Mouse (Mus musculus) limb, embryonic 13.5 days (tissue): ENCODE measurements at regions not wholly inside any gene's neighbourhood (a gene's known extent, or its start where the extent isn't known, plus 50 kb on each side); places are given as distances from the start of the nearest gene placed in this dataset.

ENCODE experiments used
- ATAC-seq: fragments of 200-750 bp; cut with Nextera tagmentation; 2 replicates; pipeline ENCODE4 v1.8.0; 2017; ENCODE audit warnings: low read depth, moderate number of reproducible peaks, moderate TSS enrichment; ENCODE audit not compliant: low FRiP score
- H3K27ac ChIP-seq: fragments of 300-500 bp; sonication (generic); 2 replicates; pipeline ENCODE4 v1.5.1; 2015; ENCODE audit warnings: inconsistent platforms, mild to moderate bottlenecking, moderate library complexity
- H3K27me3 ChIP-seq: fragments of 300-500 bp; sonication (generic); 2 replicates; pipeline ENCODE4 v1.6.1; 2015; ENCODE audit warnings: mild to moderate bottlenecking, inconsistent platforms
- H3K36me3 ChIP-seq: fragments of 300-500 bp; sonication (generic); 2 replicates; pipeline ENCODE4 v1.6.1; 2015; ENCODE audit warnings: inconsistent platforms, mild to moderate bottlenecking, moderate library complexity
- H3K4me1 ChIP-seq: fragments of 300-500 bp; sonication (generic); 2 replicates; pipeline ENCODE4 v1.6.1; 2015; ENCODE audit warnings: inconsistent platforms
- H3K4me2 ChIP-seq: fragments of 300-500 bp; sonication (generic); replicated peaks from 2 replicates; pipeline ENCODE4 v1.6.1; 2015; ENCODE audit warnings: inconsistent platforms, mild to moderate bottlenecking, moderate library complexity
- H3K4me3 ChIP-seq: fragments of 300-500 bp; sonication (generic); 2 replicates; pipeline ENCODE4 v1.5.1; 2015; ENCODE audit warnings: moderate library complexity, mild to moderate bottlenecking, inconsistent platforms
- H3K9ac ChIP-seq: fragments of 300-500 bp; sonication (generic); 2 replicates; pipeline ENCODE4 v1.6.1; 2015; ENCODE audit warnings: mild to moderate bottlenecking, inconsistent platforms
- H3K9me3 ChIP-seq: fragments of 300-500 bp; sonication (generic); 2 replicates; pipeline ENCODE4 v1.6.1; 2016; ENCODE audit warnings: inconsistent platforms
- WGBS: fragments of 180-500 bp; shearing (Covaris S2); methylation state at CpG from one replicate; pipeline ENCODE4 v1.1.7; 2015; 5-methylcytosine and 5-hydroxymethylcytosine counted together

DNA sequence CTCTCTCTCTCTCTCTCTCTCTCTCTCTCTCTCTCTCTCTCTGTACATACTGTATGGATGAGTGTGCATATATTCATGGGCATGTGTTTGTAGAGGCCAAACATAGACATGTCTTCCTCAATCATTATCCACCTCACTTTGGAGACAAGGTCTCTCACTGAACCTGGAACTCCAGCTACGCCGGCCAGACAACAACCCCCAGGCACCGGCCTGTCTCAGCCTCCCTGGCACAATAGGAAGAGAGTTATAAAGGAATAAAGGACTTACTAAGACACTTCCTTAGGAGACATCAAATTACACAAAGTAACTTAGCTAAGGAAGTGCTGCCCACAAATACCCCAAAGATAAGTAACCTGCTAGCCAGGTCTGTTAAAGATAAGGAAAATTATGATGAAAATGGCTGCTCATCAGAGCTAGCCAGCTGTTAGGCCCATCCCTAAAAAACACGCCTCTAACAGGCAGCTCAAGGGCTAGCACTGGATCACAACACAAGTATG, 110.0 kb downstream of the Qrsl1 start:
- Histone ChIP-seq H3K9me3 (no peaks in the 10 kb centered on the region), H3K4me2 (no peak overlapping the region), H3K4me1 (no peaks in the 10 kb centered on the region), H3K27ac (no peak overlapping the region), H3K36me3 (no peaks in the 10 kb centered on the region), H3K9ac (no peak overlapping the region), H3K4me3 (no peak overlapping the region), H3K27me3 (no peaks in the 10 kb centered on the region)
- WGBS: 89% methylated on average over 4 of the region's 4 CpGs
- no peak for ATAC-seq

DNA sequence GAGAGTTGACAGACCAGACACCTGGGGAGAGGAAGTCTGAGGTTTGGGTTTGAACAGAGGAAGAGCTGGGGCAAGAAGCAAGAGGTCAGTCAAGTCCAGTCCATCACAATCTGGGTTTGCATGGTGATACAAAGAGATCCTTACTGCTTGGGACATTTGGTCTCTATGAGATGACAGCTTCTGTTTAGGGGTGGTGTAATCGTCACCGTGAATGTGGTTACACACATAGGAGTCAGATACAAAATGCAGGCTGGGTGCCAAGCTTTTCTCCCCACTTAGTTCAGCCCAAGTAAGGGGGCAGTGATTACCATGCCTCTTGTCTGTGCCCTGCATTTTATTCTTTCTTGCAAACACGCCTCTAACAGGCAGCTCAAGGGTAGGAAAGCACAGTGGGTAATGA, 108.9 kb downstream of the Qrsl1 start:
- Histone ChIP-seq H3K27me3 (no peaks in the 10 kb centered on the region), H3K9ac (no peak overlapping the region)
- 80% methylated on average over 3 of the region's 3 CpGs for WGBS

DNA sequence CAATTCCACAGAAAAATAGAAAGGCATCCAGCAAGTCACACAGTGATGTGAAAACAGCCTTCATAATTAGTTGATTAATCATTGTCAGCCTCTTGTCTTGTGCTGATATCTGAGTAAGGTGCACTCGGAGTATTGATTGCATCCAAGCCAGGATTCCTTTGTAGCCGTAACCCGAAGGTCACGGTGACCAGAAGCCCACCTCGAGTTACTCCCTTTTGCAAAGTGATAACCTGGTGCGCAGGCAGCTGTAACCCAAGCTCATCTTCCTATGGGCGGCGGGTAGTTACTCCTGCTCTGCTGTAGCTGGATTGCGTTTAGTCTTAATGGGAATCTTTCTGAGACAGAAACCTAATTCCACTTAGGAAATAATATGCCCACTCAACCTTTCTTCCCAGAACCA, 107.0 kb downstream of the Qrsl1 start:
- no peaks in the 10 kb centered on the region for H3K27me3 ChIP-seq
- H3K36me3 ChIP-seq: no peaks in the 10 kb centered on the region
- H3K4me1 ChIP-seq: no peaks in the 10 kb centered on the region
- WGBS: 80% methylated on average over 9 of the region's 9 CpGs
- H3K27ac ChIP-seq: no peak overlapping the region
- no peak overlapping the region for H3K4me3 ChIP-seq
- H3K9me3 ChIP-seq: no peaks in the 10 kb centered on the region
- H3K4me2 ChIP-seq: no peak overlapping the region
- ATAC-seq: no peak
- H3K9ac ChIP-seq: no peak overlapping the region

More for the DNA sequence above, 108.9 kb downstream of the Qrsl1 start:
- no peak overlapping the region for H3K4me2 ChIP-seq
- no peaks in the 10 kb centered on the region for H3K36me3 ChIP-seq
- ATAC-seq: no peak
- H3K4me1 ChIP-seq: no peaks in the 10 kb centered on the region
- H3K9me3 ChIP-seq: no peaks in the 10 kb centered on the region
- H3K27ac ChIP-seq: no peak overlapping the region
- no peak overlapping the region for H3K4me3 ChIP-seq

- Histone ChIP-seq H3K27me3 (no peaks in the 10 kb centered on the region), H3K27ac (no peak overlapping the region), H3K4me2 (no peak overlapping the region), H3K4me3 (no peak overlapping the region), H3K4me1 (no peaks in the 10 kb centered on the region), H3K36me3 (no peaks in the 10 kb centered on the region), H3K9ac (no peak overlapping the region), H3K9me3 (no peaks in the 10 kb centered on the region)
- no peak for ATAC-seq
- WGBS: 53% methylated on average over 3 of the region's 3 CpGs
Observed at GRCm38 (mm10) chr10:43800077-43800476, 101.5 kb downstream of the Qrsl1 start.

- Histone ChIP-seq H3K9ac (no peak overlapping the region), H3K27ac (no peak overlapping the region), H3K27me3 (no peaks in the 10 kb centered on the region), H3K36me3 (no peaks in the 10 kb centered on the region), H3K4me3 (no peak overlapping the region), H3K4me1 (peaks cover 6% of the 10 kb centered on the region; the same call in 1 of the 2 replicates), H3K4me2 (no peak overlapping the region), H3K9me3 (no peaks in the 10 kb centered on the region)
- ATAC-seq: no peak
- 72% methylated on average over 5 of the region's 5 CpGs for WGBS
Observed at GRCm38 (mm10) chr10:43815291-43815690, 86.3 kb downstream of the Qrsl1 start.

DNA sequence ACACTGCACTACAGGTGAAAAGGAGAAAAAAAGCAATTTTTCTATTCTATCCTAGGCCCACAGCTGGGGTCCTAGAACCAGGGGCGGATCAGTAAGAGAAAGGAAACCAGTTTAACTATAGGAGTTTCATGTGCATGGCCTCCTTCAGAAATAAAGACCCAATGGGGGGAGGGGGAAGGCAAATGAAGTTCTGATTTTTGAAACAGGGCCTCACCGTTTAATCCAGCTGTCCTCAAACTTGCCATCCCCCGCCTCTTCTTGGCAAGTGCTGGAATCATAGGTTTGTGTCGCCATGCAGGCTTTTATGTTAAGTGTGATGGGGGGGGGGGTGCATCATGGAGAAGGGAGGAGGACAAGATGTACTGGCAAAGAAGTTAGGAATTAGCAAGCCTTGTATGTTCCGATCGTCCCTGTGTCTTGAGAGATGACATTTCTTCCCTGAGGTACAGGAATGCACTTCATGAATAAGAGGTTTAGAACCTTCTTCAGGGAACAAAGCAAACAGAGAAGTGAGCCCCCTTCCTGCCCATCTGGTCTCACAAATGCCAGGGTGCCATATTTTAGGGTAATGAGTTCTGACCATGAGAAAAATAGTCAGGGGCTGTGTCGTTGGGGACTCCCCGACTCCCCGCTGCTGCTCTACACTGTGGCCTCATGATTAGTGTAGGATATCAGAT, 83.9 kb downstream of the Qrsl1 start:
- ATAC-seq: no peak

GRCm38 (mm10) chr10:43818623-43819022, 82.9 kb downstream of the Qrsl1 start:
- H3K9ac ChIP-seq: no peak overlapping the region
- H3K36me3 ChIP-seq: no peaks in the 10 kb centered on the region
- H3K27ac ChIP-seq: no peak overlapping the region
- no peaks in the 10 kb centered on the region for H3K9me3 ChIP-seq
- no peaks in the 10 kb centered on the region for H3K27me3 ChIP-seq
- H3K4me1 ChIP-seq: peaks cover 6% of the 10 kb centered on the region; the same call in 1 of the 2 replicates
- no peak overlapping the region for H3K4me2 ChIP-seq
- whole genome bisulfite sequencing: 58% methylated on average over 5 of the region's 5 CpGs
- ATAC-seq: no peak
- H3K4me3 ChIP-seq: no peak overlapping the region

More for the DNA sequence above, 83.9 kb downstream of the Qrsl1 start:
- no peaks in the 10 kb centered on the region for H3K27me3 ChIP-seq
- no peak overlapping the region for H3K9ac ChIP-seq
- no peak overlapping the region for H3K4me2 ChIP-seq
- H3K36me3 ChIP-seq: no peaks in the 10 kb centered on the region
- peaks cover 6% of the 10 kb centered on the region; the same call in 1 of the 2 replicates for H3K4me1 ChIP-seq
- 77% methylated on average over 9 of the region's 9 CpGs for WGBS
- H3K4me3 ChIP-seq: no peak overlapping the region
- H3K27ac ChIP-seq: no peak overlapping the region
- H3K9me3 ChIP-seq: no peaks in the 10 kb centered on the region

DNA sequence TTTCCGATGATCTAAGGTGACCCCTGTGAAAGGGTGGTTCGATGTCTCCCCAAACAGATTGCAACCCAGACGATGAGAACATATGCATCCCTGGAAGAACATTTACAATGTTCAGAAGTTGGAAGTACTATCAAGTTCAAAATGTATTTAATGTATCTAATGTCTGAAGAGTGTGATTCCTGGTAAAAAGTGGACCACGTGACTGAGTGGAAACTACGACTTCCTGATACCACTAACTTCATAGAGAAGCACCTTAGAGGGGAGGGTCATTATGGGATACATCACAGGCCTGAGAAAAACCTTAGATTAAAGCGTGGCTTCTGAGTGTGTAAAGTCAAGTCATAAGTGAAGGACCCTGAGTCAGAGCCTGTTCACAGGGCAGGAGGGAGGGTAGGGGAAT, 82.1 kb downstream of the Qrsl1 start:
- Histone ChIP-seq H3K27me3 (no peaks in the 10 kb centered on the region), H3K27ac (no peak overlapping the region), H3K9me3 (no peaks in the 10 kb centered on the region), H3K4me3 (no peak overlapping the region), H3K36me3 (no peaks in the 10 kb centered on the region), H3K9ac (no peak overlapping the region), H3K4me2 (no peak overlapping the region), H3K4me1 (peaks cover 6% of the 10 kb centered on the region; the same call in 1 of the 2 replicates)
- 89% methylated on average over 6 of the region's 6 CpGs for WGBS
- ATAC-seq: no peak

GRCm38 (mm10) chr10:43822615-43823014, 78.9 kb downstream of the Qrsl1 start:
- 79% methylated on average over 1 of the region's 1 CpGs for WGBS
- H3K9me3 ChIP-seq: no peaks in the 10 kb centered on the region

DNA sequence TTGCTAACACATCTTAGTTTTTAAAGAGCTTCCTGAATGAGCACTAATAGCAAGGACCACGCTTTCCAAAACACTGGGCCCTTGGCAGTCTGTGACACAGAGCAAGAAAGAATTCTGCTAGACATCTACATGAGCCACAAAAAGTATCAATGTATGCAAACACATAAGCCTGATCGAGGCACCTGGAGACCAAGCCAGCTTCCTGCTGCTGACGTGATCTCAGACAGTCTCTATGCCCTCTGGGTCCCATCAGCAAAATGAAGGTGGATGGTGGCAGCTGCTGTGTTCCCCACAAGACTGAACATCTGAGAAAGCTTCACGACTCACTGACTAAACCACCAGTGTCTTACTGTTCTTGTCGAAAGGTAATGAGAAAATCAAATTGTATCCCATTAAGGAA, 77.5 kb downstream of the Qrsl1 start:
- Histone ChIP-seq H3K4me2 (no peak overlapping the region), H3K27ac (no peak overlapping the region), H3K9me3 (no peaks in the 10 kb centered on the region), H3K4me3 (no peak overlapping the region), H3K36me3 (no peaks in the 10 kb centered on the region), H3K4me1 (peaks cover under 1% of the 10 kb centered on the region; the same call in 1 of the 2 replicates), H3K9ac (no peak overlapping the region), H3K27me3 (no peaks in the 10 kb centered on the region)
- 76% methylated on average over 5 of the region's 5 CpGs for WGBS
- ATAC-seq: no peak

More at GRCm38 (mm10) chr10:43822615-43823014, 78.9 kb downstream of the Qrsl1 start:
- Histone ChIP-seq H3K27me3 (no peaks in the 10 kb centered on the region), H3K4me2 (no peak overlapping the region), H3K4me3 (no peak overlapping the region), H3K36me3 (no peaks in the 10 kb centered on the region), H3K27ac (no peak overlapping the region), H3K4me1 (peaks cover 6% of the 10 kb centered on the region; the same call in 1 of the 2 replicates), H3K9ac (no peak overlapping the region)
- no peak for ATAC-seq
